Mouse (Mus musculus): ENCODE results near the gene C9. TPM values are rescaled to one million over a fixed set of nuclear protein-coding genes. Genes with fewer than 3 reads are reported as not detected.

C9 gene
- polyA plus RNA-seq, 2 experiments = 0.11 to 0.25 TPM

DNA sequence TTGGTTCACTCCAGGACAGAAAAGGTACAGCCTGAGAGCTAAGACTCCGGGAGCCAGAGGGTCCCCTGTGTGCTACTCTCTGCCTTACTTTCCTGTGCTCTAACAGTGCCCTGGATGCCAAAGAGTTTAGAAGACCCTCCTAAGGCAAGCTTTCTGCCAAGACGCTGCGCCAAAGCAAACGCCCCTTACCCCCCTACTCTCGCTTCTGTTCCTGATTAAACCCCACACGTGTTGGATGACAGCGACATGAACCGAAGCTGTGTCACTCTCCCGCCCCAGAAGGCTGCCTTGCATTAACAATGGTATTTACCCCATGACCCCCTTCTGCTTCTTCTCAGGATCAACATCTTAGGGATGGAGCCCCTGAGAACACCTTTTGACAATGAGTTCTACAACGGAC is 21.9 kb downstream of the C9 start:
- DNase-seq (ENCODE audit: low spot score) = no peak
- Histone ChIP-seq H3K4me3 (replicated peaks; ENCODE audit: low read length) (no peak overlapping the region), H3K27ac (replicated peaks; ENCODE audit: low read depth, low read length) (no peak overlapping the region), H3K4me1 (ENCODE audit: control insufficient read depth, insufficient read depth, low read length) (peaks cover 9% of the 10 kb centered on the region), H3K36me3 (ENCODE audit: control insufficient read depth, insufficient read depth, low read length) (no peaks in the 10 kb centered on the region), H3K4me2 (replicated peaks; ENCODE audit: low read depth, low read length, severe bottlenecking) (peak overlapping the region; percentile 0; the same call in 1 of the 2 replicates), H3K9ac (ENCODE audit: low read depth, low read length, severe bottlenecking) (no peak overlapping the region), H3K9me3 (ENCODE audit: control insufficient read depth, low read length) (no peaks in the 10 kb centered on the region), H3K27me3 (ENCODE audit: control insufficient read depth, insufficient read depth, low read length) (no peaks in the 10 kb centered on the region)
- TF ChIP-seq POLR2A (IDR thresholded peaks at IDR 0.05; ENCODE audit: borderline replicate concordance, extremely low read depth, insufficient read depth, insufficient read length) = no peak
- ATAC-seq (ENCODE audit: low FRiP score, low read depth) = no peak
- 25% methylated on average over 10 of the region's 10 CpGs for WGBS

DNA sequence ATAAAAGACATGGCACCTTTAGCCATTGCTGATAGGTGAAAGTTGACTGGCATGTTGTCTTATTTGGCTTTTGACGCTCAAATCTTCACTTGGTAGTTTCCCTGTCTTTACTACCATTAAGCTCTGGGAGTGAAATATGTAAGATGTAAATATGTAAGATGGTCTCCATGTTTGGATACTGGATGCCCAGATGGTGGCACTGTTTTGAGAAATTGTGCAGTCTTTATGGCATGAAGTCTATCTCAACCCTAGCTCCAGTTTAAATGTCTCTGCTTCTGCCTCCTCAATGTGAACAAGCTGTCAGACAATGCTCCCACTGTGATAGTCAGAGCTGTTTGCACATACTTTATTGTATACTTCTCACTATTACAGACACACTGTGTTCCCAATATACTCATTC is 23.7 kb downstream of the C9 start:
- no peak overlapping the region for H3K27ac ChIP-seq (replicated peaks; ENCODE audit: low read depth, low read length)
- ATAC-seq (ENCODE audit: low FRiP score, low read depth) = no peak
- H3K36me3 ChIP-seq (ENCODE audit: control insufficient read depth, insufficient read depth, low read length) = no peaks in the 10 kb centered on the region
- H3K4me2 ChIP-seq (replicated peaks; ENCODE audit: low read depth, low read length, severe bottlenecking) = no peak overlapping the region
- peaks cover 9% of the 10 kb centered on the region for H3K4me1 ChIP-seq (ENCODE audit: control insufficient read depth, insufficient read depth, low read length)
- TF ChIP-seq POLR2A (IDR thresholded peaks at IDR 0.05; ENCODE audit: borderline replicate concordance, extremely low read depth, insufficient read depth, insufficient read length) = no peak
- H3K27me3 ChIP-seq (ENCODE audit: control insufficient read depth, insufficient read depth, low read length) = no peaks in the 10 kb centered on the region
- 95% methylated on average over 1 of the region's 1 CpGs for WGBS
- no peak for DNase-seq (ENCODE audit: low spot score)
- H3K9ac ChIP-seq (ENCODE audit: low read depth, low read length, severe bottlenecking) = no peak overlapping the region
- no peaks in the 10 kb centered on the region for H3K9me3 ChIP-seq (ENCODE audit: control insufficient read depth, low read length)
- H3K4me3 ChIP-seq (replicated peaks; ENCODE audit: low read length) = no peak overlapping the region

- DNase-seq (ENCODE audit: low spot score) = no peak
- no peak overlapping the region for H3K27ac ChIP-seq (replicated peaks; ENCODE audit: low read depth, low read length)
- H3K4me1 ChIP-seq (ENCODE audit: control insufficient read depth, insufficient read depth, low read length) = peaks cover 9% of the 10 kb centered on the region
- no peak for TF ChIP-seq POLR2A (IDR thresholded peaks at IDR 0.05; ENCODE audit: borderline replicate concordance, extremely low read depth, insufficient read depth, insufficient read length)
- H3K27me3 ChIP-seq (ENCODE audit: control insufficient read depth, insufficient read depth, low read length) = no peaks in the 10 kb centered on the region
- no peaks in the 10 kb centered on the region for H3K36me3 ChIP-seq (ENCODE audit: control insufficient read depth, insufficient read depth, low read length)
- H3K9me3 ChIP-seq (ENCODE audit: control insufficient read depth, low read length) = no peaks in the 10 kb centered on the region
- no peak overlapping the region for H3K4me2 ChIP-seq (replicated peaks; ENCODE audit: low read depth, low read length, severe bottlenecking)
- WGBS = 50% methylated on average over 3 of the region's 3 CpGs
- no peak overlapping the region for H3K4me3 ChIP-seq (replicated peaks; ENCODE audit: low read length)
- ATAC-seq (ENCODE audit: low FRiP score, low read depth) = no peak
- no peak overlapping the region for H3K9ac ChIP-seq (ENCODE audit: low read depth, low read length, severe bottlenecking)
Measured at GRCm38 (mm10) chr15:6469384-6469783, 24.3 kb downstream of the C9 start.

GRCm38 (mm10) chr15:6483561-6483960 is 38.4 kb downstream of the C9 start:
- H3K36me3 ChIP-seq (ENCODE audit: control insufficient read depth, insufficient read depth, low read length) = no peaks in the 10 kb centered on the region
- 71% methylated on average over 3 of the region's 3 CpGs for WGBS
- H3K27ac ChIP-seq (replicated peaks; ENCODE audit: low read depth, low read length) = no peak overlapping the region
- TF ChIP-seq POLR2A (IDR thresholded peaks at IDR 0.05; ENCODE audit: borderline replicate concordance, extremely low read depth, insufficient read depth, insufficient read length) = no peak
- H3K4me1 ChIP-seq (ENCODE audit: control insufficient read depth, insufficient read depth, low read length) = no peaks in the 10 kb centered on the region
- no peak overlapping the region for H3K9ac ChIP-seq (ENCODE audit: low read depth, low read length, severe bottlenecking)
- no peak for DNase-seq (ENCODE audit: low spot score)
- ATAC-seq (ENCODE audit: low FRiP score, low read depth) = no peak
- no peaks in the 10 kb centered on the region for H3K27me3 ChIP-seq (ENCODE audit: control insufficient read depth, insufficient read depth, low read length)
- no peak overlapping the region for H3K4me2 ChIP-seq (replicated peaks; ENCODE audit: low read depth, low read length, severe bottlenecking)
- no peak overlapping the region for H3K4me3 ChIP-seq (replicated peaks; ENCODE audit: low read length)
- H3K9me3 ChIP-seq (ENCODE audit: control insufficient read depth, low read length) = no peaks in the 10 kb centered on the region

- Histone ChIP-seq H3K9me3 (ENCODE audit: control insufficient read depth, low read length) (no peaks in the 10 kb centered on the region), H3K9ac (ENCODE audit: low read depth, low read length, severe bottlenecking) (no peak overlapping the region), H3K27ac (replicated peaks; ENCODE audit: low read depth, low read length) (no peak overlapping the region), H3K27me3 (ENCODE audit: control insufficient read depth, insufficient read depth, low read length) (no peaks in the 10 kb centered on the region), H3K36me3 (ENCODE audit: control insufficient read depth, insufficient read depth, low read length) (no peaks in the 10 kb centered on the region), H3K4me3 (replicated peaks; ENCODE audit: low read length) (no peak overlapping the region), H3K4me1 (ENCODE audit: control insufficient read depth, insufficient read depth, low read length) (no peaks in the 10 kb centered on the region), H3K4me2 (replicated peaks; ENCODE audit: low read depth, low read length, severe bottlenecking) (no peak overlapping the region)
- ATAC-seq (ENCODE audit: low FRiP score, low read depth) (no peak), DNase-seq (ENCODE audit: low spot score) (no peak)
- TF ChIP-seq POLR2A (IDR thresholded peaks at IDR 0.05; ENCODE audit: borderline replicate concordance, extremely low read depth, insufficient read depth, insufficient read length) = no peak
- 94% methylated on average over 2 of the region's 2 CpGs for WGBS
Measured at GRCm38 (mm10) chr15:6492386-6492785, 47.3 kb downstream of the C9 start.
